Mouse (Mus musculus): Measurements from ENCODE around the gene Stac3.

The Stac3 gene

DNA sequence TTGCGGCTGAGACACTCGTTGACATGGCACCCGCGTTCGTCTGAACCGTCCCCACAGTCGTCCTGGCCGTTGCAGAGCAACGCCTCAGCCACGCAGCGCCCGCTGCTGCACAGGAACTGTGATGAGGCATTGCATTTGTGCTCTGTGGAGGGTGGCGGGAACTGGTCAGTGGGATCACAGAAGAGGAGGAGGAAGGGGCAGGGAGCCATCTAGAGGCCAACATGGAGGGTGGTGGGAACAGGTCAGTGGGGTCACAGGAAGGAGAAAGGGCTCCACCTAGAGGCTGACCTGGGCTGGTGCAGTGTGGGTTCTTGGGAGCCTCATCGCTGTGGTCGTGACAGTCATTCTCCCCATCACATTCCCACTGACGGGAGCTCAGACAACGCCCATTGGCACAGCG lies 54.2 kb downstream of the Stac3 start:
- H3K27me3 ChIP-seq (ENCODE audit: control insufficient read depth, insufficient read depth, low read length, poor library complexity, severe bottlenecking): no peaks in the 10 kb centered on the region
- peak; percentile 34 for DNase-seq (ENCODE audit: low read depth, low spot score)
- no peaks in the 10 kb centered on the region for H3K36me3 ChIP-seq (ENCODE audit: control insufficient read depth, insufficient read depth, low read length, poor library complexity, severe bottlenecking)

DNA sequence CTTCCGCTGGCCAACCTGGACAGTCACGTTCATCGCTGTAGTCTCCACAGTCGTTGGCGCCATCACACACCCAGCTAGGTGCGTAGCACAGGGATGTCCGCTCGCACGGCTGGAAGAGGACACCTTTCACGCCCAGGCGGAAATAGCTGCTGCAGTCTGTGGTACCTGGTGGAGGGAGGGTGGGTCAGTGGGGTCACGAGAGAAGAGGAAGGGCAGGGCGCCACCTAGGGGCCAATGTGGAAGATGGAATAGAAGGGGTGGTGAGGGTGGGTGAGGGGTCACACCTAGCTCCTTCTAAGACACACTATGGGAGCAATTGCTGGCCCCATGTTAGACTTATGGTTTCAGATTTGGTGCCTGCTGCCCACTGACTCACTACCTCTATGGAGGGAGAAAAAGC lies 55.9 kb downstream of the Stac3 start:
- Histone ChIP-seq H3K36me3 (ENCODE audit: control insufficient read depth, insufficient read depth, low read length, poor library complexity, severe bottlenecking) (no peaks in the 10 kb centered on the region), H3K27me3 (ENCODE audit: control insufficient read depth, insufficient read depth, low read length, poor library complexity, severe bottlenecking) (no peaks in the 10 kb centered on the region)
- DNase-seq (ENCODE audit: low read depth, low spot score): peak; percentile 32

Data from splenic B cell, adult 2 months (primary cell).